Mouse (Mus musculus) CD4-positive helper T cell, adult 2 months (primary cell): ENCODE results near the gene Otulinl.

Source experiments
- DNase-seq: peaks from one replicate; pipeline ENCODE4 v3.0.0-alpha.2; 2012; ENCODE audit warnings: low read depth, missing footprints, low spot score

Gene Otulinl

DNA sequence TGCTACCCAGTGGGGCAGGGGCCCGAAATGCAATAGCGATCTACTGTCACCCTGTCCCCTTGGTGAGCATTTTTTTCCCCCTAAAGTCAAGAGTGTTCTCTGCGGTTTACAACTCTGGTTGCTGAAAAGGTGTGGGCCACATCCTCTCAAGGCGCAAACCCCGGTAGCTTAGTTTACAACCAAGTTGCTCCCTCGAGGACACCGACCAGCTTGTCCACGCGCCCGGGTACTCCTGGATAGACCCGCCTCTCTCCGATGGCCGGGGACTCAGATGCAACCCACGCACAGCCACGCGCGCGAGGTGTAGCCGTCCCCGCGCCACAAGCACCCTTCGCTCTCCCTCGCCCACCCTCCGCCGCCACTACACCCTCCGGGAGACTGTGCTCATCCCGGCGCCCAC, 382 bp downstream of the Otulinl start:
- peak; percentile 73 for DNase-seq

DNA sequence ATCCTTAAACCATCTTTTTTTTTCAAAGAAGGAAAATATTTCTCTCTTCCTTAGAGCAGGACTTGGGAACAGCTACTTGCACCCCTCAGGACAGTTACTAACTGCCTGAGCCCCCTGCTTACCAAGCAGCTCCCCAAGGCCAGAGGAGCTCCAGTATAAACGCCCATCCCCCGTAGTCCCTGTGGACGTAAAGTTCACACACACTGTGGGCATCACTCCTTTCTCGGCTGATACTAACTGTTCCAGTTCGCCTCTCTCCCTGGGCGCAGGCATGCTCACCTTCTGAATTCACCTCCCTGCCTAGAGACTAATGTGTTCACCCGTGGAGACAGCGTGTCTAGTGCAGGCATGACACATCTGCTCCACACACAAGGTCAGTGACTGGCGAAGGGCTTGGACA, 2.9 kb downstream of the Otulinl start:
- DNase-seq: no peak

DNA sequence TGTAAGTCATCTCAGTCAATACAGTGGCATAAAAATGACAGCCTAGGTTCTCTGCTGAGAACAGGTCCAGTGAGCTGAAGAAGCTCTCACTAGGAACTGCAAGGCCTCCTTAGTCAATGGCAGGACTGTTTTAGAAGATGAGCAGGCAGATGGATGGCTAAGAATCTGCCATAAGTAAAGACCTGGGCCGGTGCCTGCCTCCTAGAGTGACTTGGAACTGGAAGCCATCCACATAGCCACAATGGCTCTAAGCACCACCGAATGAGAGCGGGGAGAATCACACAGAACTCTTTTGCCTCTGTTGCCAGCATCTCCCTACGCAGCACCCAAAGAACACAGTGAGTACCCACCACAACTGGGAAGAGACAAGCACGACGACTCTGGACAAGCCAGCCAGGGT, 3.6 kb downstream of the Otulinl start:
- DNase-seq: no peak

DNA sequence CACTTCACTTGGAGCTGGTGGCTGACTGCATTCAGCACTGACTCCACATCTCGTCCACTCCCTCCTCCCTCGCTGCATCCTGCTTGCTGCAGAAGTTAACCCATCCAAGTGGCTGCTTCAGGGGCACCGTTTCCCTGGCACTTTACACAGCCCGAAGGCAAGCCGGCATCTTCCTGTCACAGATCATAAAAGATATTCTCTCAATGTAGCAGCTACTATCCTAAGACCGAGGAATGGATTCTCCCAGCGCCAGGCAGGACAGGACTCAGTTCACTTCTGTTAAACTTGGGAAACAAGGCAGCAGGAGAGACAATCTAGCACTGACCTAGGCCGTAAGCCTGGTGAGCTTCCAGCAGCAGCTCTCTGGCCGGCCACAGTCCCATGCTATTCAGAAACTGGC, 5.2 kb downstream of the Otulinl start:
- DNase-seq: no peak

DNA sequence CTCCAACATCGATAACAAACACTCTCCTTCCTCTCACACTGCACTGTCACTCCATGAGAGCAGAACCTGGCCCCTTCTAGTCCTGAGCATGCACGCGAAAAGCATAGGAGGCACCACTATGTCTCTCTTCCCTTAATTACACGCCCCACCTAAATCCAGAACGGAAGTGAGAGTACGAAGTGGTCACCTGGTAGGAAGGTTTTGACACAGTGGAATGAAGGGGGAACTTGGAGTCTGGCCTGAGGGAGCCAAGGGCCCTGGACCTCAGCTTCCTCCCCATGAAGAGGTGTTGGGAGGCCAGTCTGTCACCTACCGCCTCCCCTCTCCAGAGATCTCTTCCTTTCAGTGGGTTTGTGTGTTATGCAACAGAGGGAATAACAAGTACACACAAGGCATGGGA, 6.3 kb downstream of the Otulinl start:
- no peak for DNase-seq

DNA sequence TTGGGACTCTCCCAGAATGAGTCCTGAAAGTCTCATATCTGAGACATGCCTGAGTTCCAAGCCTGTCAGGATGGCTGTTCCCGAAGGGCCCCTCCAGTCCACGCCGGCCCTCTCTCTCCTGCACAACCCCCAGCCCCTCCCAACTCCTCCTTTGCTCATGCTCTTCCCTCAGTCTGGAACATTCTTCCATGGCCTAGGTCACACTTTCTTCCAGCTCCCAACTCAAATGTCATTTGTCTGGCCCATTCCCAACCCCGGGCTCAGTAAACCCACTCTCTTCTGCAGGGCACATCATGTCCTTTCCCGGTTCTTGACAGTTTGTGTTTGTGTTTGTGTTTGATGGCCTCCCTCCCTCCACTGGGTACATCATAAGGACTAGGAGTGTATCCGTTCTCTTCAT, 7.3 kb downstream of the Otulinl start:
- DNase-seq: no peak

DNA sequence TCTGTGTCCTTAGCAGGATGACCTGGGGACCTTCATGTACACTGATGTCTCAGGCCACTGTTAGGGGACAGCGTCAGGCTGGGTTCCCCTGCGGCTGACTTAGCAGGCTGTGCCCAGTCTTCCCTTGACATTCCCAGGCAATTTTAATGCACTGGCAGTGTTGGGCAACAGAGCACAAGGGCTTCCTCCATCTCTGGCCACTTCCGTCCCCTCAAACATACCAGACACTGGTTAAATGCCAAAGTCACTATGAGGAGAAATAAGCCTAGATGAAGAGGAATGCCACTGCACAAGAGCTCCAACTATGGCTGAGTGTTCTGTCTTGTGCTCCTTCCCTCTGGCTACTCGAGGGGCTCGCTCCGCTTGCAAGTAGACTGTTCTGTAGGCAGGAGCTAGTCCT, 8.2 kb downstream of the Otulinl start:
- DNase-seq: no peak

DNA sequence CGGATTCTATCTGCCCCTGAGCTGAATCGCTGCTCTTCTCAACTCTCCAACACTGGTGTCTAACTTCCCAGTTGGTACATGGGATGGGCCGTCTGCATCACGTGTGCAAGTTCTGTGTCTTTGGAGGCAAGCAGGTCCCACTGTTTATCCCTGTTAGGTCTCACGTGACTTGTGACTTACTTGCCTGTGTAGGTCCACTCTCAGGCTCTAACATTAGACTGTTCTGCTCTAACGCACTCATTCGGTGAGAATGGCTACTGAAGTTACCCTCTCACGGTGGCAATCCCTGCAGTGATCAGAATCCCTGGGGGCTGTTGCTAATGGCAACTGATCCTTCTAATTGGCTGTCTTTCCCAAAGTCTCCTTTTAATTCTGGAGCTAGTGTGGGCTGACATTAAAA, 9.1 kb downstream of the Otulinl start:
- DNase-seq: no peak

DNA sequence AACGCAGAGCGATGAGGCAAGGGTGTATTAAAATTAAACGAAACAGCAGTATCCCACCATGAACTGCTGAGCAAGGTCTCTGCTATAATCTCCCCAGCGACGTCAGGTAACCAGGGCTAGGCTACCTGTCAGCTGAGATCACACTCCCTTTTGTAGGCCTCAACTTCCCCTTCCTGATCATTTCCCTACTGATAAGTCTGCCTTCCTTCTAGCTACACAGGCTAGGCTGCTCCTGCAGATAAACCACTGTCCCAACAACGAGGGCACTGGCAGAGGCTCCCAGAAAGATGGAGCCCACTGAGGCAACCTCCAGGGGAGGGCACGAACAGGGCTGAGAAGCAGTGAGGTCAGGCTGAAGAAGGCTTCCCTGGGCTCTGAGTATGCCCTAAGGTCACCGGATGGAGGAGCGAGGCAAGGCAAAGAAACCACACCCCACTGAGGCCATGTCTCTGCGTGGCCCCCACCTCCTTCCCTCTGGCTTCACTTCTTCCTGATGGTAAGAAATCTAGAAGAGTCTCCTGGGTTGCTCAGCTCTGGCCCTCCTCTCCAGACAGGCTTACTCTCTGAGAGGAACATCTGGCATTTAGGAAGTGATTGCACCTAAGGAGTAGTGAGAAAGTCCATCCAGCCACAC, 9.7 kb downstream of the Otulinl start:
- DNase-seq: peak; percentile 53

DNA sequence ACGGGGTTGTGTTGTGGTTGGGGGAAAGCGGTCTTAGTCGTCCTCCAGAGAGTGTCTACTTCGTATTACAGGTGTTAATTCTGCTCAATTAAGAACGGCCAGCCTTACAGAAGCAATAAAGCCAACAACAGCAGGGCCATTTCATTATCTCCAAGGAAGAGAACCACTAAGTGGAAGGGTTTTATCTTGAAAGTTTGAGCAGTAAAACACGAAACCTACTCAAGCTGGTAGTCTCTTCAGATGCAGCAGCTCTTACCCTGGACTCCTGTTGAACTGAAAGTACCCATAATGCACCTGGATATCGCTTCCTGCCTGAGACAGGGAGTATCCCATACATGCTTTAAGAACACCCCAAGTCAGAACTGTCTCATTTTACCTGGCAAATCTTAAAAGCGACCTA, 10.7 kb downstream of the Otulinl start:
- peak; percentile 88 for DNase-seq

DNA sequence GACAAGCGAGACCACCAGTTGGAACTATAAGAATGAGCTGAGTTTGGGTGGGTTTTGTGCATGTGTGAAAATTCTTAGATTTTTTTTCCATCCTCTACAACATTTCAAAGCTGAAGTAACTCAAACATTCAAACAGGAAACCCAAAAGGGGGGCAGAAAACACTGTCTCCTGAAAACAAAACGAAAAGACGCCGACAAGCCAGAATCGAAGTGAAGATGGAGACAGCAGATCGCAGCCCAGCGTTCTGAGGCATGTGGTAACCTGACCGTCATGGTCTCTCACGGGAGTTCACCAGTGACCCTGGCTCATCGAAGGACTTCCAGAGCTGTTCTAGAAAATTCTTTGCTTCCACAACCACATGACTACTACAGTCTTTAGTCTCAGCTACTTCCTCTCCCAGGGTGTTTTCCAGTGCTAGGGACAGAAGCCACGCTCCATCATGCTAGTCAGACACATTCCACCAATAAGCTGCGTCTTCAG, 11.4 kb downstream of the Otulinl start:
- peak; percentile 73 for DNase-seq

DNA sequence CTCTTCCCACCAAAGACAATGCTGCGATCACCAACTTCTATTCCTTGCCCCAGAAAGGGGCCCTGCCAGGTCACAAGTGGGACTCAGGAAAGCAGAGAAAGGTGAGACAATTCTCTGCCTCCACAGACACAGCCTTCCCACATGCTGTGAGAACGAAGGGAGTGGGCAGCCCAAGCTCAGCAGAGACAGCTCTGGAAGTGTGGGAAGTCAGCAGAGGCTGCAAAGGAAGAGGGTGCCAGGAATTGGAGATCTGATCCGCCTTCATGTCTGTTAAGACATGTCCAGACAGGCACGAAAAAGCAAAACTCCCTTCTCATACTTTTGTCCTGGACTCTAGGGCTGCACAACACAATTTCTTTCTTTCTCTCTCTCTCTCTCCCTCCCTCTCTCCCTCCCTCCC, 12.1 kb downstream of the Otulinl start:
- no peak for DNase-seq

DNA sequence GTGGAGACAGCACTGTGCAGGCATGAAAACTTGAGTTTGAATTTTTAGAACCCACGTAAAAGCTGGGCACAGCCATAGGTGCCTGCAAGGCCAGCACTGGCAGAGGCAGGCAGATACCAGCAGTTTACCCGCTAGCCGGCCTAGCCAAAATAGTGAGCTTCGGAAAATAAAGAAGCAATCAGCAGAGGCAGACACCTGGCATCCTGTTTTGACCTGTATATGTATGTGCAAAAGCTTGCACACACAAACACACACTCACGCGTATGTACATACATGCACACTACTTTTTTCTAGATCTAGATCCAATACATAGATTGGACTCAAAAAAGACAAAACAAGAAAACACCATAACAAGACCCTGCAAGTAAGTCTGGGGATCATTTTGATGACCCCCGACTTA, 12.8 kb downstream of the Otulinl start:
- DNase-seq: no peak

DNA sequence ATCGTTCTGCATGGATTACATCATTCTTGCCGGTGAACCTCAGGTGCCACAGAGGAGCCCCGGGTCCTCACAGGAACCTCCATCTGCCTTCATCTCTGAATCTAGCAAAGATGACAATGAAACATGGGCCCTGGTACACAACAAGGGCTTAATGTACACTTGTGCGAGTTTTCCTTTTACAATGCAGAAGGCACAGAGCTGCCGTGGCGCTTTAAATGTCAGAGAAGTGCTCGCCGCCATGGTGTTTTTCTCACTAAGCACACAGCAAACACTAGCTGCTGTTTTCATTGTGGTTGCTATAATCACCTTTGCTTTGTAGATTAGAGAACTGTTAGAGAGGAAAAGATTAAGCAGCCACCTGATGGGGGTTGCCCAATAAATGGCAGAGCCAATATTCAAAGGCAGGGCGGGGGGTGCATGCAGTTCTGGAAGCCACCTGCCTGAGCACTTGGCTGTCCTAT, 13.3 kb downstream of the Otulinl start:
- DNase-seq: peak; percentile 79

DNA sequence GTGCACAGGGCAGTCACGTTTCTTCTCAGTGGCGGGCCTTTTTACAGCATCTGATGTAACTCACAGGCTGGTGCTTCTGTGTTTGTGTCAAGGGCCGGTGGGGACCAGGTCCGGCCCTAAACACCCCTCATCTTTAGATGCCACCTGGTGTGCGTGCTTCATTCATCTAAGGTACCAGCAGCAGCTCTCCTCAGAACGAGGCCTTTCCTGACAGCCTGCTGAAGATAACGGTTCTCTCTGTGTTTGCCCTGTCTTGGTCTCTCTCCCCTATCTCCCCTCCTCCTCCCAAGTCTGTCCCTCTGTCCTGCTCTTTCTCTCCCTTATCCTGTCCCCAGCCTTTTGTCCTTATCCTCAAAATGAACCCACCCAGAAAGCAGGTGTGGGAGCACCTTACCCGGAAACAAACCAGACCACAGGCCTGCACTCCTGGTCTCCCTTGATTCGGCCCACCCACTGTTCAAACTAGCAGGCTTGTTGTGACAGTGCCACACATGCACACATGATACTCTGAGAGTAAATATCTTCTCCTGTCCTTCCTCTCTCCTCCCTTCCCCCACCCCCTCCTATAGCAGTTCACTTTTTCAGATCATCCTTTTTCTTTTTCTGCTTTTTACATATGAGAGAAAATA, 14.4 kb downstream of the Otulinl start:
- DNase-seq: no peak

DNA sequence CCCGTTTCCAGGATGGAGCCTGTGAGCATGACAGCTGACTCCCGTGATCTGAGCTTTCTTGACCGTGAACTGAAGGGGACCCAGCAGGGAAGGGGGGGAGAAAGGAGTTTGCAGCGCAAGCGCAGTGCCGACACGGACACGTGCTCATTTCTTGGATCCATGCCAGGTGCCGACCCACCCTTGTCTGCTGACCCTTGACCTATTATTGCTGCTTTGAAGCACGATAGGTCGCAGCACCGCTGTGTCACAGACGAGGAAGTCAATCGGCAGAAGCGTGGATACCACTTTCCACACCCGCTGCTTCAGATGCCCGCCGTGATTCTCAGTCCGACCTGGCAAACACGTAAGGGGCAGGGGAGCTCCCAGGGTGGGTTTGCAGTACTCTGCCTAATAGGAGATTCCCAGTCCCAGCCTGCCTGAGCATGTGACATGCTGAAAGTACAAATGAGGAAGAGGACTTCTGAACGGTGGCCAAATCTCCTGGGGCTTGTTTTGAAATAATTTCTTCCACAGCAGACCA, 15.9 kb downstream of the Otulinl start:
- DNase-seq: no peak

DNA sequence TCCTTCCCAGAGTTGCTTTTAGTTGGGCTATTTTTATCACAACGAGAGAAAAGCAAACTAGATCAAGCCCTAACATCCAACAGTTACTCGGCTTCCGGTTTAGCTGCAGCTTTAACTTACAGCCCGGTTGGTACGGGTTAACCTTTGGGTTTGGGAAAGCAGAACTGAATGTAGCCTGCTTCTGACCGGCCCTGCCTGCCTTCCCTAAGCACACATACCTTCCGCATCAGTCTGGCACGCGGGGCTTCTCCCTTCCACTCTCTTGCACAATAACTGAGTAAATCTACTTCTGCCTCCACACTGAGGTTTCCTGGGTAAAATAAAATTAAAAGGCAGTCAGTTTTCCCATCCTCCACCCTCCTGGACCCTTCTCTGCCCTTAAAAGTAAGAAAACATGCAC, 17.3 kb downstream of the Otulinl start:
- DNase-seq: no peak

DNA sequence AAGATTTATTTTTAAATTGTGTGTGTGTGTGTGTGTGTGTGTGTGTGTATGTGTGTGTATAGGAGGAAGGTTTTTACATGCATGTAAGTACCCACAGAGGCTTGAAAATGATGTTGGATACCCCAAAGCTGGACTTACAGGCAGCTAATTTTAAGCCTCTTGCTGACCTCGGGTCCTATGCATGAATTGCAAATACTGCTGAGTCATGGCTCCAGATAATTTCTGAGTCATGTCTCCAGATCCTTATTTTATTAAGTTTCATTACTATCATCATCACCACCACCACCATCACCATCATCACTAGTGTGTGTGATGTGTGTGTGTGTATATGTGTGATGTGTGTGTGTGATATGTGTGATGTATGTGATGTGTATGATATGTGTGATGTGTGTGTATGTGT, 18.7 kb downstream of the Otulinl start:
- DNase-seq: no peak

DNA sequence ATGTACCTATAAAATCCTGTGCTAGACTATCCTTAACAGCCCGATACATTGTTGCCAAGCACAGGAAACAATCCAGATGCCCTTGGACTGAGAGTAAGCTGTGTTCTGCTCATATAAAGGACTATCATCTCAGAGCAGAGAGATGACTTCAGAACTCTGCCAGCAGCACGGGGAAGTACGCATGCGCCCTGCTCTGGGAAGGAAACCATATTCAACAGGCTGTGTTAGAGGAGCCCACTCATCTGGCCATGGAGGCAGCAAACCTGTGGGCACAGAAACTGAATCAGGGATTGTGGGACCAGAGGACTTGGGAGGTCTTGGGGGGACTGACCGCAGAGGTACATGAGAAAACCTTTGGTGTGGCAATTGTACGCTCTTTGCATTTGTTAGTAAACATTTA, 19.7 kb downstream of the Otulinl start:
- no peak for DNase-seq

DNA sequence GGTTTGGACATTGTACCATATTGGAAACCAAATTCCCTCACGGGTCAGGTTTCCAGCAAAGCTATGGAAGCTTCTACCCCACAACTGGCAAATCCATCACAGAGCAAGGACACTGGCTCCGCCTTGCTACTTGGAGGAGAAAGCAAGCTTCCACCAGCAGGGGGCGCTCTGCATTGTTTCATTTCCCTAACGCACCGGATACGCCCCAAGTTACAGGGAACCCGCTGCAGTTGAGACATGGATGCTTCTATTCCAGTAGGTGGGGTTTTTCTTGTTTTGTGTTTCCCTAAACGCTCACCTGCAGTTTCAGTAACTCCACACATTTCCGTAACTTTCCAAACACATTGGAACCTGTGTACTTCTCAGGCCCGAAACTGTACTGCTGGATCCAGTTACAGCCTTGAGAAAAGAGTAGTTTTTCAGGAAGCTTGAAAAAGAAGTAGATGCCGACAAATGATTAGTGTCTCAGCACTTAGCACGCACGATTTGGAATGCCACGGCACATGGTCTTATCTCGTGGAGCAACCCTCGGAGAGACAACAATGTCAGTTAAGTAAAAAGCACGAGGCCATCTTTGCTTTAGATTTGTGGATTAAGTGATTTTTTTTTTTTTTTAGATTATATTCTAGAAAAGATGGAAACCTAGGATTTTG, 21.7 kb downstream of the Otulinl start:
- DNase-seq: peak; percentile 85

DNA sequence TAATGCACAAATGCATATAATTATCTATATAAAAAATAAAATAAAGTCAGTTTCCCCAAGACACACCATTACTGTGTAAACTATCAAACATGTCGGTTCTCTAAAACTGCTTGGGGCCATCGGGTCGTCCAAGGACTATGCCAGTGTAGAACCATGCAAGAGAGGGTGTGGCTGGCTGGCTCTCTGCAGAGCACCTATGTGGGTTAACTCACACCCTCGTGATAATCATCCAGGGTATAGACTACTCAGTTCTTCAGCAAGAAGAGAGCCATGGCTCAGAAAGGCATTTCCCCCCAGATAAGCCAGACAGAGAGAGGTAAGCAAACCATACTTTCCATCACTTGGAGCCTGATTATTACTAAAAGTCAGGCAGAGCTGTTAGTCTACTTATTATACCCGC, 22.2 kb downstream of the Otulinl start:
- DNase-seq: no peak

DNA sequence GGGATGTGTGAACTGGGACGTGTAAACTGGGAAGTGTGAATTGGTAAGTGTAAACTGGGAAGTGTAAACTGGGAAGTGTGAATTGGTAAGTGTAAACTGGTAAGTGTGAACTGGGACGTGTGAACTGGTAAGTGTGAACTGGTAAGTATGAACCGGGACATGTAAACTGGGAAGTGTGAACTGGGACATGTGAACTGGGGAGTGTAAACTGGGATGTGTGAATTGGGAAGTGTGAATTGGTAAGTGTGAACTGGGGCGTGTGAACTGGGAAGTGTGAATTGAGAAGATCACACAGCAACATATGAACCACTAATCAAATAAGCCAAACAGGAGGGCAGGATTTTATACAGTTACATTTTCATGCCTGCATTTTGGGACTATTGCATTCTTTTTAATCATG, 23.0 kb downstream of the Otulinl start:
- DNase-seq: peak; percentile 53

DNA sequence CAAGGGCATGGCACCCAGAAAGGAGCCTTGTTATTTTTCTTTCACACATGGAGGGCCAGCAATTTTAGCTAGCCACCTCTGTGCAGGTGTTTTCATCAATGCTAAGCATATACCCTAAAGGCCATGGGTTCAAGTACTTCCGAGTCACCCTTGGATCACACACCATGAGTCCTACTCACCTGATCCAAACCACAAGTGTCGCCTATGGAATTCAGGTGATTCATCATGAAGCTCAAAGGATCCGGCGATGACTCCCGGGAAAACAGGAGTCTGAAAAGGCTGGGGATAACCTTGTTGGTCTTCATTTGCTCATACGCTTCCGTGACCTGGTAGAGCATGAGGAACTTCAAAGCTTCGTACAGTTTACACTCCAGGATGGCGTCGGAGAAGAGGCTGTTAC, 23.5 kb downstream of the Otulinl start:
- DNase-seq: no peak
